Mouse (Mus musculus): Measurements from ENCODE around the gene Nectin2. TPM values are rescaled to one million over a fixed set of nuclear protein-coding genes. Genes with fewer than 3 reads are reported as not detected.
A peak's percentile ranks its signal among the peaks of the same experiment; 100 is the strongest.

Nectin2 gene
- polyA plus RNA-seq, 1 experiment from 2014 or later, result 93.1 TPM

GRCm38 (mm10) chr7:19769434-19770374 lies 19.4 kb upstream of the Nectin2 start:
- peak overlapping the region; percentile 46 for H3K4me3 ChIP-seq (ENCODE audit: low read depth, low read length)
- no peak; the same call in 1 of the 2 replicates for ATAC-seq
- no peaks in the 10 kb centered on the region for H3K4me1 ChIP-seq (replicated peaks; ENCODE audit: control insufficient read depth, insufficient read depth, low read length)
- H3K27me3 ChIP-seq (replicated peaks; ENCODE audit: control insufficient read depth, insufficient read depth, low read length), result no peaks in the 10 kb centered on the region
- H3K9me3 ChIP-seq (ENCODE audit: control insufficient read depth), result no peaks in the 10 kb centered on the region
- no peak for TF ChIP-seq CTCF (IDR thresholded peaks at IDR 0.05; ENCODE audit: low read depth)
- 13% methylated on average over 16 of the region's 16 CpGs for WGBS
- no peak overlapping the region for H3K27ac ChIP-seq (ENCODE audit: low read depth, low read length)
- H3K36me3 ChIP-seq (ENCODE audit: control insufficient read depth, insufficient read depth), result no peaks in the 10 kb centered on the region
- peak overlapping the region; percentile 84 for H3K4me2 ChIP-seq (replicated peaks; ENCODE audit: low read depth)
- peak overlapping the region; percentile 51 for H3K9ac ChIP-seq (ENCODE audit: low read depth, low read length)

GRCm38 (mm10) chr7:19769001-19769400 lies 18.7 kb upstream of the Nectin2 start:
- Histone ChIP-seq H3K36me3 (ENCODE audit: control insufficient read depth, insufficient read depth) (peaks cover 5% of the 10 kb centered on the region; the same call in 1 of the 2 replicates), H3K27me3 (replicated peaks; ENCODE audit: control insufficient read depth, insufficient read depth, low read length) (no peaks in the 10 kb centered on the region), H3K9me3 (ENCODE audit: control insufficient read depth) (no peaks in the 10 kb centered on the region), H3K4me3 (ENCODE audit: low read depth, low read length) (no peak overlapping the region), H3K4me1 (replicated peaks; ENCODE audit: control insufficient read depth, insufficient read depth, low read length) (no peaks in the 10 kb centered on the region), H3K27ac (ENCODE audit: low read depth, low read length) (no peak overlapping the region), H3K9ac (ENCODE audit: low read depth, low read length) (no peak overlapping the region), H3K4me2 (replicated peaks; ENCODE audit: low read depth) (peak overlapping the region; percentile 84)
- no peak for ATAC-seq
- WGBS, result 26% methylated on average over 4 of the region's 4 CpGs
- TF ChIP-seq CTCF (IDR thresholded peaks at IDR 0.05; ENCODE audit: low read depth), result no peak

DNA sequence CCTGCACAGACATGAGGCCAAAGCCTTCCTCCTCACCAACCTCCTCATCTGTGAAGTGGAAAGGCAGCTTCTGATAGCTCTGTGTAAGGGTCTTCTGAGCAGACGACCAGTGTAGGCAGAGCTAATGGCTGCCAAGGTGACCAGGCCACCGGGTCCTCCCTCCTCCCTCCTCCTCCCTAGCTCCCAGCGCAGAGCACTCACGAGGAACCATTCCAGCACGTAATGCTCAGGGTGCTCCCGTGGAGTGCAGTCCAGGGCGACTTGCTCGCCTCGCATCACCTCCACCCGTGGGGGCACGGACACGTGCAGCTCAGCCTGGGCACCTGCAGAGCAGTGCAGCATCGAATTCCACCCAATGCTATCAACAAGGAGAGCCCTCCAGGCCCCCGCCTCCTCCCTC lies 18.0 kb upstream of the Nectin2 start:
- H3K9me3 ChIP-seq (ENCODE audit: control insufficient read depth), result no peaks in the 10 kb centered on the region
- no peak for TF ChIP-seq CTCF (IDR thresholded peaks at IDR 0.05; ENCODE audit: low read depth)
- H3K4me3 ChIP-seq (ENCODE audit: low read depth, low read length), result no peak overlapping the region
- no peak overlapping the region for H3K4me2 ChIP-seq (replicated peaks; ENCODE audit: low read depth)
- no peak overlapping the region for H3K27ac ChIP-seq (ENCODE audit: low read depth, low read length)
- H3K4me1 ChIP-seq (replicated peaks; ENCODE audit: control insufficient read depth, insufficient read depth, low read length), result no peaks in the 10 kb centered on the region
- WGBS, result 77% methylated on average over 14 of the region's 14 CpGs
- no peaks in the 10 kb centered on the region for H3K27me3 ChIP-seq (replicated peaks; ENCODE audit: control insufficient read depth, insufficient read depth, low read length)
- peaks cover 5% of the 10 kb centered on the region; the same call in 1 of the 2 replicates for H3K36me3 ChIP-seq (ENCODE audit: control insufficient read depth, insufficient read depth)
- no peak for ATAC-seq
- no peak overlapping the region for H3K9ac ChIP-seq (ENCODE audit: low read depth, low read length)

GRCm38 (mm10) chr7:19764581-19764980 lies 14.3 kb upstream of the Nectin2 start:
- no peak overlapping the region for H3K4me2 ChIP-seq (replicated peaks; ENCODE audit: low read depth)
- ATAC-seq, result no peak
- no peaks in the 10 kb centered on the region for H3K27me3 ChIP-seq (replicated peaks; ENCODE audit: control insufficient read depth, insufficient read depth, low read length)
- no peak for TF ChIP-seq CTCF (IDR thresholded peaks at IDR 0.05; ENCODE audit: low read depth)
- no peaks in the 10 kb centered on the region for H3K4me1 ChIP-seq (replicated peaks; ENCODE audit: control insufficient read depth, insufficient read depth, low read length)
- no peaks in the 10 kb centered on the region for H3K9me3 ChIP-seq (ENCODE audit: control insufficient read depth)
- H3K4me3 ChIP-seq (ENCODE audit: low read depth, low read length), result no peak overlapping the region
- H3K27ac ChIP-seq (ENCODE audit: low read depth, low read length), result no peak overlapping the region
- WGBS, result 84% methylated on average over 8 of the region's 9 CpGs
- no peak overlapping the region for H3K9ac ChIP-seq (ENCODE audit: low read depth, low read length)
- H3K36me3 ChIP-seq (ENCODE audit: control insufficient read depth, insufficient read depth), result peaks cover 10% of the 10 kb centered on the region; the same call in 1 of the 2 replicates

DNA sequence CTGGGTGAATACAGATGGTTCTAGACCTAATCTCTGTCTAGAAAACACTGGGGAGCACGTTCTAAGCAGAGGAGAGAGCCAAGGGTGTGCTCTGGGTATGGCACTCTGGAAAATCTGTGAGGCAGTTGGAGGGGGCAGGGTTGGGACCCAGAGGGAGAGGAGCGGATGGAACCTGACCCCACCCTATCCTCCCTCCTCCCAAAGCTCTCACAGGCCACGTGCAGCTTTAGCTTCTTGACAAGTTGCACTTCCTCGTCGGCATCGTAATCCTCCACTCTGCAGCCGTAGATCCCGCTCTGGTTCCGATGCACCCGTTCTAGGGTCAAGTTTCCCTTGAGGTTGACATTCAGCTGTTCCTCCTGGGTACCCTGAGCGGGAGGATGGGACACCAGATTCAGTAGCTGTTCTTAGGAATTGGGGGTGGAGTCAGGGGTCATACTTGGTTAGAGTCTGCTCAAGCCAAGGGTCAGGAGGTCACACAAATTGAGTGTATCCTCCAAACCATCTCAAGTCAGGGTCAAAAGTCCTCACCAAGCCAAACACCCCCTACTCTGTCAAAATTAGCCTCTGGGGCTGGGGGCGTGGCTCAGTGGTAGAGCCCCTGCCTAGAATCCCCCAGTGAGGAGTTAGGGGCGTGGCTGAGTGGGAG lies 13.7 kb upstream of the Nectin2 start:
- H3K36me3 ChIP-seq (ENCODE audit: control insufficient read depth, insufficient read depth), result peaks cover 10% of the 10 kb centered on the region; the same call in 1 of the 2 replicates
- H3K27ac ChIP-seq (ENCODE audit: low read depth, low read length), result no peak overlapping the region
- WGBS, result 82% methylated on average over 13 of the region's 13 CpGs
- no peaks in the 10 kb centered on the region for H3K27me3 ChIP-seq (replicated peaks; ENCODE audit: control insufficient read depth, insufficient read depth, low read length)
- TF ChIP-seq CTCF (IDR thresholded peaks at IDR 0.05; ENCODE audit: low read depth), result no peak
- ATAC-seq, result no peak
- H3K4me3 ChIP-seq (ENCODE audit: low read depth, low read length), result no peak overlapping the region
- H3K4me1 ChIP-seq (replicated peaks; ENCODE audit: control insufficient read depth, insufficient read depth, low read length), result no peaks in the 10 kb centered on the region
- no peaks in the 10 kb centered on the region for H3K9me3 ChIP-seq (ENCODE audit: control insufficient read depth)
- no peak overlapping the region for H3K4me2 ChIP-seq (replicated peaks; ENCODE audit: low read depth)
- H3K9ac ChIP-seq (ENCODE audit: low read depth, low read length), result no peak overlapping the region

- H3K27ac ChIP-seq (ENCODE audit: low read depth, low read length), result no peak overlapping the region
- no peak overlapping the region for H3K4me2 ChIP-seq (replicated peaks; ENCODE audit: low read depth)
- H3K27me3 ChIP-seq (replicated peaks; ENCODE audit: control insufficient read depth, insufficient read depth, low read length), result no peaks in the 10 kb centered on the region
- H3K9ac ChIP-seq (ENCODE audit: low read depth, low read length), result no peak overlapping the region
- no peak for TF ChIP-seq CTCF (IDR thresholded peaks at IDR 0.05; ENCODE audit: low read depth)
- H3K9me3 ChIP-seq (ENCODE audit: control insufficient read depth), result no peaks in the 10 kb centered on the region
- 74% methylated on average over 11 of the region's 11 CpGs for WGBS
- no peaks in the 10 kb centered on the region for H3K4me1 ChIP-seq (replicated peaks; ENCODE audit: control insufficient read depth, insufficient read depth, low read length)
- no peak for ATAC-seq
- no peak overlapping the region for H3K4me3 ChIP-seq (ENCODE audit: low read depth, low read length)
- peaks cover 10% of the 10 kb centered on the region for H3K36me3 ChIP-seq (ENCODE audit: control insufficient read depth, insufficient read depth)
Observed at GRCm38 (mm10) chr7:19762283-19762682, 12.0 kb upstream of the Nectin2 start.

All from intestine, postnatal 0 days (tissue).